Mouse (Mus musculus) frontal cortex, postnatal 14 days (tissue): ENCODE measurements around the gene Slc38a4.

Experiments
- DNase-seq, 2 experiments: peaks; one replicate each; pipeline ENCODE4 v3.0.0; 2022; ENCODE audit warnings: low spot score in 2 of 2

Slc38a4 gene

DNA sequence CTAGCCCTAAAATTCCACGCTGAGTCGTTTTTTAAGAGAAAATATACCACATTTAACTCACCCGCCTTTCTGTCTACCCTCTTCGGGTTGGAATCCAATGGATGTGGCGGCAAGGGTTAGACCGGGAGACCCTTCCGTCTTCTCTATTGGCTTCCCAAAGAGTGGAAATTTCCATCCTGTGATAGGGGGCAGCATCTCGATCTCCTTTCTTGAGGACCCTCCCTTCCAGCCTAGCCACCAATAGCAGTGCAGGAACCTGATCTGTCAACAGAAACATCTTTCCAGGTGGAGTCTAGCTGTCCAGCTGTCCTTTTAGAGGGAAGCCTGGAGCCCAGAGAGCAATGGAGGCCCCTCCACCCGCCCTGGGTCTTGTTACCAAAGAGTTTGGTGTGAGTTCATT, at the start of gene Slc38a4:
Slc38a4 (minus strand) TSS at position 163 of the 400 bp plus-strand sequence.
- no peak for DNase-seq

GRCm38 (mm10) chr15:97104889-97105391, 49.2 kb upstream of the Slc38a4 start:
- DNase-seq, result no peak

GRCm38 (mm10) chr15:97104048-97104447, 48.3 kb upstream of the Slc38a4 start:
- no peak for DNase-seq

DNA sequence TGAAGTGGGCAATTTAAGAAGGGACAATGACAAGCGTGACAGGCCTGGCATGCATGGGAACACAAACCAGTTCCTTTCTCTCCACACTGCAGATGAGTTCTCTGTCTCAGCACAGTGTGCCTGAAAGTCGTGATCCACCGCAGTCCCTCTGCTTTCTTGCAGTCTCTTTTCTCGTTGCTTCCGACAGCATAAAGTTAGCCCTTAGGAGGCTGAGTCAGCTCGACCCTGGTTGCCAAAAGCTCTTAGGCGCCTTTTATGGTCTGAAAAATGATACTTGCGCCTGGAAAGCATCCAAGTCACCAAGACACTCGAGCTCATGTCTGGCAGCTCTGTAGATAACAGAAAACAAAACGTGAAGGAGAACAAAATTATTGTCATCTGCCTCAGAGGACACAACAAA, 47.1 kb upstream of the Slc38a4 start:
- DNase-seq, result no peak

GRCm38 (mm10) chr15:97102181-97102580, 46.4 kb upstream of the Slc38a4 start:
- DNase-seq, result no peak

DNA sequence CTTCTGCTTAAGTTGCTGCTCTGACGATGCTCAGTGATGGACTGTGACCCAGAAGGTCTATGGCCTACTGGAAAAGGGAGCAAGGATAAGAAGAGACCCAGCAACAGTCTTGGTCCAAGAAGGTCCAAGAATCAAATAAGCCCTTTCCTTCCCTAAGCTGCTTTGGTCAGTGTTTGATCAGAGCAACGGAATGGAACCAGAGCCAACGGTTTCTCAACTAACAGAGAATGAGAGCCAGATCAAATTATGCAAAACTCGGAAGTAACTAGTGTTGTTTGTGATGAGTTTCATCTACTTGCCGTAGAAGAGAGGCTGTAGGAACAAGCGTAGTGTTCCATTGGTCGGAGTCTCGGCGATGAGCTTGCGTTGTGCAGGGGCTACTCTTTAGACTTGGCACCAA, 43.3 kb upstream of the Slc38a4 start:
- DNase-seq, result no peak

- no peak for DNase-seq
Observed at GRCm38 (mm10) chr15:97097548-97097947, 41.8 kb upstream of the Slc38a4 start.

- DNase-seq, result no peak
Observed at GRCm38 (mm10) chr15:97089526-97089925, 33.8 kb upstream of the Slc38a4 start.

DNA sequence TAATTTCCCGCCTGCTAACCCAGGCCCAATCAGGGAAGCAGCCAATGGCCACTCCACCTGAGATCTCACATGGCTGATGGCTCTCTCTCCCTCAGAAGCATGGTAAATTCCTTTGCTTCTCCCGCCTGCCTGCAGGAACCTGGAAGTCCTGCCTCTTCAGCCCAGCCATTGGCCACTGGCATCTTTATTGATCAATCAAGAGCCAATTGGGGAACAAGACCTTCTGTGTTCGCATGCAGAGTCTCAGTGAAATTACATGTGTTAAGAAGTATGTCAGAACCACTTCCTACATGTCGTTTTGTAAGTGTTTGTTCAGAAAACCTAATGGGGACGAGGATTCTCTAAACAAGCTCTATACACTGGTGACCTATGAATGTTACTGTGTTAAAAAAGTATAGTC, 30.1 kb upstream of the Slc38a4 start:
- DNase-seq, result no peak

- DNase-seq, result no peak
Observed at GRCm38 (mm10) chr15:97077665-97078064, 21.9 kb upstream of the Slc38a4 start.

DNA sequence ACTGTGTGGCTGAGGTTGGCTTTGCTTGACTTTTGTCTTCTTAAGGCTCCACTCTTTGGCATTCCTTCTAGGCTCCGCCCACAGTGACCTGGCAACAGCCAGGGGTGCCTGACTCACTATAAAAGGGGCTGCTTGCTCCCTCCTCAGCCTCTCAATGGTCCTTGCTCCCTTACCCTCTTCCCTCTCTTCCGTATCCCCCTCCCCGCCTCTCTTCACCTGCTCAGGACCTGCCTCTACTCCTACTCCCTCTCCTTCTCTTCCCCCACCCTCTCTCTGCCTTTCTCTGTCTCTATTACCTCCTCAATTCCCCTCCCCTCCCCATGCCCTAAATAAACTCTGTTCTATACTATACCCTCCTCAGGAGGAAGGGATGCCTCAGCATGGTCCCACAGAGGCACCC, 20.3 kb upstream of the Slc38a4 start:
- no peak for DNase-seq

GRCm38 (mm10) chr15:97075240-97075639, 19.5 kb upstream of the Slc38a4 start:
- DNase-seq, result no peak

DNA sequence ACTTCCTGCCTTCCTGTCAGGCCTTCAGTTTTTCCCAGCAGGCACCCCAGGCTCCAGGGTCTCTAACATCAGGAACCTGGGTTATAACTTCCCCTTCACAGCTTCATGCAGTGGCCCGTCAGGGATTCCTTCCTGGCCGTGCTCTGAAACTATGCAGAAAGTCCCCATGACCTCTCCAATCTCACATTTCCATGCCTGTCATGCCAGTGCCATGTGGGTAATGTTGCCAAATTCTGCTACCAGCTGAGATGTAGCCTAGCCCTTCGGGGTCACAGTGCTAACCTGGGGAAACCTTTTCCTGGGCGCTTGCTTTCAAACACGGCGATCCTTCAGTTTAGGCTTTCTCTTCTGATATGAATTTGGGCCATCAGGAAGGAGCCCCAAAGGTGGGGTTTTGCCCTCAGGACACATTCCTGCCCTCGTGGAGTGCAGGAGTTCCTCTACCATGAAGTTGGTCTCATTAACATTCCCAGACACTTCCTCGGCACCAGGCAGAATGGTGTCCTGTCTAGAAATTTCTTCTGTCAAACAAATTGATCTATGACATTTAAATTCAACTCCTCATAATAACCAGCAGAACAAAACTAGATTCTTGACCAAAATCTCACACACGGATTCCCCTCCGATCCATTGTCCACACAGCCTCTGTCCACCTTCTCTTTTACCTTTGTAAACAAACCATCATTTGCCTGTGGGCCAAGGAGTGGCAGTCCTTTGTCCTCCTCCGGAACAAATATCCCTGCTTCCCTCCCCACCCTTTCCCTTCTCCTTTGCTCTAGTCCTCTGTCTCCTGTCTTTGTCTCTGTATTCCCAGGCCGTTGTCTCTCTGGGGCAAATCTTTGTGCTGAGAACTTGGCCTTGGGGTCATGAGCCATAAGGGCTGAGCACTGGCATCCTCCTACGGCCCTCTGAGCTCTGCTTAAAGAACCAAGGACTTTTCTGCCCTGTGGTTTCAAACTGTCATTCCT, 17.4 kb upstream of the Slc38a4 start:
- no peak for DNase-seq

DNA sequence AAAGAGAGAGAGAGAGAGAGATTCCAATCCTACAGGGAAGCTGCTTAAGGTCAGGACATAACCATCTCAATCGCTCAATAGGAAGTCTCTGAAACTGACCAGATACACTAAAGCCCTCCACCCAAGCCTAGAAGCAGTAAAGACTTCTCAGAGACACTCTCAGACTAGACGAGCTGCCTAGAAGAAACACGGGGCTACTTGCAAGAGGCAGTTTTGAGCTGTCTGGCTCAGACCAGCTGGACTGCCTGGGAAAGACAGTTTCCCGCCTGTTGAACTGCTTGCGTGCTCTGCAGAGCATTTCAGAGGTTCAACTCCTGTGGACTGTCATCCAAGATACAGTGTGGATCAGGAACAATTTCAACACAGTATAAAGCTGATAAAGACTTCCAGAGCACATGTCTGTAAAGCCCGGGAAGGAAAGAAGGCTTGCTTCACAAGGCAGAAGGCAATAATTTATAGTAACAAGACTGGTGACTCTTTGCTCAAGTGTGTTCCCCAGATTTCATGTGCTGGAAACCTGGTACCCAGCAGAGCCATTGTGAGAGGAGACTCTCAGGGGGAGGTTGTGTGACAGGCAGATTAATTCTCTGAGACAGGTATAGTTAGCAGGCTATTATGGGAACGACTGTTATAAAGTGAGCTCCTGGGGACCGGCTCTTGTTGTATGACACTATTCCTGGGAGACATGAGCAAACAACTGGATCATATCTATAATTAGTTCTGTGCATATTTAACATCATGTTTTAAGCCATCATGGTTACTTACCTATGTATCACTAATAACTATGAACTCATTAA, 11.8 kb upstream of the Slc38a4 start:
- no peak for DNase-seq

DNA sequence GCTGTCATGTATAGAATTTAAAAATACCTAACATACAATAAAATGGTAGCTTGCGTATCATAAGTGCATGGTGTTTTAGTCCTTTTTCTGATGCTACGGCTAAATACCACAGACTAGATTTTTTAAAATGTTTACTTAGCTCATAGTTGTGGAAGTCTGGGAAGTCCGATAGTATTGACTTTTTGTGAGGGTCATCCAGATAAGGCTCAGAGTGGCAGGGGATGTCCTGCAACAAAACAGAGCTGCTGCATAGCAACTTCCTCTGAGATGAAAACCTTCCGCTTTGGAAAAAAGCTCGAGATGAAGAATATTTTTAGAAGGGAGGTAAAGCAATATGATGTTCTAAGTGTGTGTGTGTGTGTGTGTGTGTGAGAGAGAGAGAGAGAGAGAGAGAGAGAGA, 11.2 kb upstream of the Slc38a4 start:
- no peak for DNase-seq

- DNase-seq, result no peak
Observed at GRCm38 (mm10) chr15:97063211-97063610, 7.5 kb upstream of the Slc38a4 start.

GRCm38 (mm10) chr15:97060973-97061372, 5.2 kb upstream of the Slc38a4 start:
- DNase-seq, result no peak

- DNase-seq, result no peak
Observed at GRCm38 (mm10) chr15:97060571-97060970, 4.8 kb upstream of the Slc38a4 start.

- no peak for DNase-seq
Observed at GRCm38 (mm10) chr15:97060102-97060501, 4.3 kb upstream of the Slc38a4 start.

- no peak for DNase-seq
Observed at GRCm38 (mm10) chr15:97059071-97060041, 3.6 kb upstream of the Slc38a4 start.

DNA sequence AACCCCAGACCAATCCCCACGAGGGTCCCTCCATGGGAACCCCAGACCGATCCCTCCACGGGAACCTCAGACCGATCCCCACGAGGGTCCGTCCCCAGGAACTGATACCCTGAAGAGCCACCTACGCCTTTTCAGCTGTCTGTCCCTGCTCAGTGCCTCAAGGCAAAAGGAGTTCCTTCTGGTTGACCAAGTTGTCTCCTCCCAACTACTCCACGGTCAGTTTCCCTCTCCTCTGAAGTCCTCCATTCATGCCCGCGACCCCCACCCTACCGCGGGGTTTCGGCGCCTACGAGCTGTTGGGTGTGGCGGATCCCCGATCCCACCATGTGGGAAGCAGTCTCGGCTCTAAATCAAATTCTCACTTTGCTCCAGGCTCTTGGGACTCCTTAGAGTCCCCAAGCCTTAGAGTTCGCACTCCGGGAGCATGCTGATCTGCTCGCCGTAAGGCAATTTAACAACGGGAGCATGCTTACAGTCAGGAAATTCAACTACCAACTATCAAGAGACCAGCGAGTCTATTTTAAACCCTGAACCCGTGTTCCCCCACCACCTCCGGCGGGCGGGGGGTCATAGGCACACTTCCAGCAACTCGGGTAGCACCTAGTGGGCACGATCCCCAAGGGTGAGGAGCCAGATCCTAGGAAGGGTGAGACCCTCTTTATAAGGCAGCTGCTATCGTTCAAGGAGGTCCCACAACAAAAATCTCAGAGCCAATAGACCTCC, 828 bp downstream of the Slc38a4 start:
- DNase-seq, result no peak
